Mouse (Mus musculus): ENCODE measurements around the gene Il4. TPM values are rescaled to one million over a fixed set of nuclear protein-coding genes. Genes with fewer than 3 reads are reported as not detected.
A peak's percentile ranks its signal among the peaks of the same experiment; 100 is the strongest.

Il4 gene
- not detected for total RNA-seq (2021)
- long read RNA-seq, experiment 1, result 0 reads
- long read RNA-seq, experiment 2, result 0 reads

- no peak for DNase-seq
- intact Hi-C loops (cut with DNase I), result no loop called here
These were observed at the start of gene Il4 for GRCm38 (mm10) chr11:53618619-53619198. Il4 (minus strand) TSS chr11:53618669.

GRCm38 (mm10) chr11:53664091-53664490 lies 45.6 kb upstream of the Il4 start:
- intact Hi-C loops (cut with DNase I), result no loop called here
- DNase-seq, result no peak

GRCm38 (mm10) chr11:53662794-53663674 lies 44.6 kb upstream of the Il4 start:
- intact Hi-C loops (cut with DNase I), result no loop called here
- DNase-seq, result no peak

- no peak for DNase-seq
- intact Hi-C loops (cut with DNase I), result no loop called here
These were observed 39.4 kb upstream of the Il4 start for GRCm38 (mm10) chr11:53657828-53658227.

GRCm38 (mm10) chr11:53657381-53657780 lies 38.9 kb upstream of the Il4 start:
- intact Hi-C loops (cut with DNase I), result no loop called here
- DNase-seq, result no peak

GRCm38 (mm10) chr11:53656558-53657202 lies 38.2 kb upstream of the Il4 start:
- intact Hi-C loops (cut with DNase I), result no loop called here
- DNase-seq, result no peak

GRCm38 (mm10) chr11:53655043-53655442 lies 36.6 kb upstream of the Il4 start:
- peak; percentile 21 to 30 for DNase-seq
- intact Hi-C loops (cut with DNase I), result no loop called here

- intact Hi-C loops (cut with DNase I), result no loop called here
- DNase-seq, result no peak
These were observed 34.0 kb upstream of the Il4 start for GRCm38 (mm10) chr11:53652427-53652826.

- intact Hi-C loops (cut with DNase I), result no loop called here
These were observed 33.0 kb upstream of the Il4 start for GRCm38 (mm10) chr11:53651441-53651840.

GRCm38 (mm10) chr11:53644017-53644416 lies 25.5 kb upstream of the Il4 start:
- intact Hi-C loops (cut with DNase I), result no loop called here
- no peak for DNase-seq

More at GRCm38 (mm10) chr11:53651441-53651840, 33.0 kb upstream of the Il4 start:
- no peak for DNase-seq

GRCm38 (mm10) chr11:53642744-53643279 lies 24.3 kb upstream of the Il4 start:
- intact Hi-C loops (cut with DNase I), result no loop called here
- DNase-seq, result no peak

- intact Hi-C loops (cut with DNase I), result no loop called here
- DNase-seq, result no peak
These were observed 19.4 kb upstream of the Il4 start for GRCm38 (mm10) chr11:53637803-53638260.

- no peak for DNase-seq
- intact Hi-C loops (cut with DNase I), result no loop called here
These were observed 18.8 kb upstream of the Il4 start for GRCm38 (mm10) chr11:53637046-53637802.

- no peak for DNase-seq
- intact Hi-C loops (cut with DNase I), result no loop called here
These were observed 17.7 kb upstream of the Il4 start for GRCm38 (mm10) chr11:53636183-53636646.

GRCm38 (mm10) chr11:53635590-53636182 lies 17.2 kb upstream of the Il4 start:
- DNase-seq, result no peak
- intact Hi-C loops (cut with DNase I), result no loop called here

GRCm38 (mm10) chr11:53634556-53634955 lies 16.1 kb upstream of the Il4 start, which contains the start of gene Il13:
Il13 (minus strand) TSS chr11:53634702.
- DNase-seq, result no peak
- intact Hi-C loops (cut with DNase I), result no loop called here

- intact Hi-C loops (cut with DNase I), result no loop called here
These were observed 15.2 kb upstream of the Il4 start for GRCm38 (mm10) chr11:53633644-53634043.

GRCm38 (mm10) chr11:53632122-53632733 lies 13.8 kb upstream of the Il4 start:
- DNase-seq, result peak in 1 of 2 experiments; percentile 10
- intact Hi-C loops (cut with DNase I), result no loop called here

More at GRCm38 (mm10) chr11:53633644-53634043, 15.2 kb upstream of the Il4 start:
- DNase-seq, result no peak

GRCm38 (mm10) chr11:53627859-53628258 lies 9.4 kb upstream of the Il4 start:
- intact Hi-C loops (cut with DNase I), result loop anchor here (2.0 kb wide), 2 partner anchors 43 to 157 kb away; partner anchors contain the start of gene Gm9837

More at GRCm38 (mm10) chr11:53627859-53628258, 9.4 kb upstream of the Il4 start:
- DNase-seq, result peak; percentile 66 to 85
